Mouse (Mus musculus) spleen, adult 2 months (tissue): ENCODE results near the gene Cd200r4.

Source experiments
- CTCF ChIP-seq: fragments of 200-500 bp; IDR thresholded peaks from 2 replicates; pipeline ENCODE4 v1.5.1; 2011; ENCODE audit warnings: mild to moderate bottlenecking, inconsistent platforms; ENCODE audit not compliant: insufficient read depth, insufficient read length, insufficient replicate concordance; ENCODE audit errors: extremely low read depth
- POLR2A ChIP-seq: fragments of 200-500 bp; IDR thresholded peaks from 2 replicates; pipeline ENCODE4 v1.6.1; 2011; ENCODE audit warnings: low read depth, low read length, inconsistent platforms

- no peak for TF ChIP-seq CTCF
- TF ChIP-seq POLR2A = no peak
Observed at GRCm38 (mm10) chr16:44767506-44767905, 44.0 kb upstream of the Cd200r4 start.
